Mouse (Mus musculus): ENCODE data around the gene Bub1. TPM values are rescaled to one million over a fixed set of nuclear protein-coding genes. Genes with fewer than 3 reads are reported as not detected.

Bub1 gene
- polyA plus RNA-seq, 1 experiment from 2014 or later, result 43.4 TPM

GRCm38 (mm10) chr2:127761587-127761986 lies 70.1 kb downstream of the Bub1 start:
- Histone ChIP-seq H3K9ac (no peak overlapping the region), H3K9me3 (no peaks in the 10 kb centered on the region), H3K4me3 (replicated peaks) (no peak overlapping the region), H3K4me1 (replicated peaks) (no peaks in the 10 kb centered on the region; the same call in 1 of the 2 replicates), H3K27ac (no peak overlapping the region), H3K36me3 (no peaks in the 10 kb centered on the region), H3K4me2 (replicated peaks) (no peak overlapping the region), H3K27me3 (replicated peaks) (no peaks in the 10 kb centered on the region)
- ATAC-seq, result no peak
- 93% methylated on average over 5 of the region's 5 CpGs for WGBS

DNA sequence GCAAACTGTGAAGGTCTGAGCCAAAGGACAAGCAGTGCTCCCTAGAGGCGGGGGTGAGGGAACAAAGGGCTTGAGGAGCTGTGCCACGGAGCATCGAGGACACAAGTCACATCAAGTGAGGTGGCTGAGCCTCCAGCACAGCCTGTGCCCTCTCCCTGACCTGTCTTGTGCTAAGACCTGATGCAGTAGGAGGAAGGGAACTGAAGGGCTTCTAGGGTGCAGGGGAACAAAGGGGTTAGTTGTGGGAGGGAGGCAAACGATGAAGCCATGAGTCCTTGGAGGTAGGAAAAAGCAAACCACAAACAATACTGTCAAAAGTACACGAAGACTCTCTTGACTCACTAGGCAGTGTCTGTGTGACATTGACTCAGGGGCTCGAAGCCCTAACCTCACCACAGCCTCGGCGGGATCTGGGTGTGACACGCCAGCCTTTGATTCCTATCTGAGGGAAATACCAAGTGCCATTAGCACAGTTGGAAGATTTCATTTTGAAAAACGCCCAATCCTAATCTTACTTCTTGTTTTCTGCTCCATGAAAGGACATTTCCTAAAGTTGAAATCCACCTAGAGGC lies 71.2 kb downstream of the Bub1 start:
- H3K27ac ChIP-seq, result no peak overlapping the region
- no peaks in the 10 kb centered on the region; the same call in 1 of the 2 replicates for H3K4me1 ChIP-seq (replicated peaks)
- WGBS, result 64% methylated on average over 10 of the region's 10 CpGs
- no peak overlapping the region for H3K4me2 ChIP-seq (replicated peaks)
- H3K36me3 ChIP-seq, result 0 out of 2 replicates have a peak, but pooled peaks cover 2% of the 10 kb centered on the region
- no peak for ATAC-seq
- no peak overlapping the region for H3K9ac ChIP-seq
- no peaks in the 10 kb centered on the region for H3K9me3 ChIP-seq
- no peaks in the 10 kb centered on the region for H3K27me3 ChIP-seq (replicated peaks)
- H3K4me3 ChIP-seq (replicated peaks), result no peak overlapping the region

DNA sequence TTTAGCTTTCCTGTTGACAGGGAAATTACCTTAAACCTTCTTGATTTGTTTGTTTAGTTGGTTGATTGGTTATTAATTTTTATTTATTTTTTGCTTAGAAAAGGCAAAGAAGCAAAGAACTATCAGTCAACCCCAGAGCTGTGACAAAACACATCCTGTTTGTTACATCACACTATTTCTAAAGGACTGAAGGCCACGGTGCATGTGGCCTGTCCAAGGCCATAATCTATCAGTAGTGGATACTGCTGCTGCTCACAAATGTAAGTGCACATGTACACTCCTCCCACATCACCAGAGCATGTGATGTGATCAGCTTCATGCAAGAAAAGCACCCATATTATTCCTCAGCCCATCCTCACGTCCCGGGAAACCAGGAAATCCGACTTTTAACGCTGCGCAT lies 71.7 kb downstream of the Bub1 start:
- no peaks in the 10 kb centered on the region for H3K27me3 ChIP-seq (replicated peaks)
- H3K9ac ChIP-seq, result no peak overlapping the region
- no peak overlapping the region for H3K27ac ChIP-seq
- no peaks in the 10 kb centered on the region; the same call in 1 of the 2 replicates for H3K4me1 ChIP-seq (replicated peaks)
- H3K36me3 ChIP-seq, result 0 out of 2 replicates have a peak, but pooled peaks cover 2% of the 10 kb centered on the region
- H3K4me3 ChIP-seq (replicated peaks), result no peak overlapping the region
- H3K4me2 ChIP-seq (replicated peaks), result no peak overlapping the region
- H3K9me3 ChIP-seq, result no peaks in the 10 kb centered on the region
- 87% methylated on average over 6 of the region's 6 CpGs for WGBS
- ATAC-seq, result no peak

DNA sequence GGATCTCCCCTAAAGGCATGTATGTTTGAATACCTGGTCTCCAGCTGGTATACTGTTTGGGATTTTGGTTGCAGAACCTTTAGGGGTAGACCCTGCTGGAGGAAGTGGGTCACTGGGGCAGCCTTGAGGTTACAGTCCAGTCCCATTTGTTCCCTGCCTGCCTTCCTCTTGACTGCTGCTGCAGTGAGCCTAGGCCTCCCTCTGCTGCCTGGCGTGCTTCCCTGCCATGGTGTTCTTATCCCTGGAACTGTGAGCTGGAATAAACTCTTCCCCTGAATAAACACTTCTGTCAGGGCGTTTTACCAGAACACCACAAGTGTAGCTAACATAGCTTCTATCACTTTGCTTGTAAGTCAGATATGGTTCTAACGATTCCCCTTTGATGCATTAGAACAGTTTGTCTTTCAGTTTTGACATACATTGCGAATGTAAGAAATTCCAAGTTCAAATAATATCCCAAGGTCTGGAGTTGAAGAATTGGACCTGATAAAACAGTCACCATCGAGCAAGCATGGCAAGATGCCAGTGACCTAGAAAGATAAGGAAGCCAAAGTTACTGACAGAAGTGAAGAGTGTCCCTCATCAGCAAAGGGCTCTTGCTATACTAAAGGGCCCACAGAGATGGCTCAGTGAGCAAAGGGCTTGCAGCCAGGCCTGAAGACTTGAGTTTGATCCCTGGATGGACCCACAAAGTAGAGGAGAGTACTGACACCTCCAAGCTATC lies 72.3 kb downstream of the Bub1 start:
- Histone ChIP-seq H3K36me3 (0 out of 2 replicates have a peak, but pooled peaks cover 2% of the 10 kb centered on the region), H3K4me1 (replicated peaks) (no peaks in the 10 kb centered on the region; the same call in 1 of the 2 replicates), H3K27ac (no peak overlapping the region), H3K27me3 (replicated peaks) (no peaks in the 10 kb centered on the region), H3K9me3 (no peaks in the 10 kb centered on the region), H3K9ac (no peak overlapping the region), H3K4me3 (replicated peaks) (no peak overlapping the region), H3K4me2 (replicated peaks) (no peak overlapping the region)
- no peak for ATAC-seq
- 79% methylated on average over 5 of the region's 5 CpGs for WGBS

GRCm38 (mm10) chr2:127757171-127757570 lies 74.5 kb downstream of the Bub1 start:
- no peak for ATAC-seq
- Histone ChIP-seq H3K4me3 (replicated peaks) (no peak overlapping the region), H3K9ac (no peak overlapping the region), H3K4me1 (replicated peaks) (no peaks in the 10 kb centered on the region; the same call in 1 of the 2 replicates), H3K36me3 (0 out of 2 replicates have a peak, but pooled peaks cover 2% of the 10 kb centered on the region), H3K4me2 (replicated peaks) (no peak overlapping the region), H3K9me3 (no peaks in the 10 kb centered on the region), H3K27me3 (replicated peaks) (no peaks in the 10 kb centered on the region), H3K27ac (no peak overlapping the region)
- WGBS, result 18% methylated on average over 8 of the region's 8 CpGs

DNA sequence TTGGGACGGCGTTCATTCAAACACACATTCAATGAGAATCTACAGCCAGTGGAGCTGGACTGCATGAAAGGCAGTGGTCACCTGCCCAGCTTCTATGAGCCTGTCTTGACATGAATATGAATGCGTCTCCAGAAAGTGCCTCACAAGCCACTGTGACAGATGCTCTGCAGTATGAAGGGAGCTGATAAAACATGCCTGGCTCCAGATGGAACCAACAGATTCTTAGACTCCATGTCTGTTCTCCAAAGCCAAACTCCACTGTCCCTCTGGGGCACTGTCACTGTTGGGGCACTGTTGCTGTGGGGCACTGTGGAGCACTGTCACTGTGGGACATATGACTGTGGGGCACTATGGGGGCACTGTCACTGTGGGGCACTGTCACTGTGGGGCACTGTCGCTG lies 77.6 kb downstream of the Bub1 start:
- Histone ChIP-seq H3K9ac (no peak overlapping the region), H3K4me3 (replicated peaks) (no peak overlapping the region), H3K36me3 (0 out of 2 replicates have a peak, but pooled peaks cover 2% of the 10 kb centered on the region), H3K27me3 (replicated peaks) (no peaks in the 10 kb centered on the region), H3K9me3 (no peaks in the 10 kb centered on the region), H3K27ac (no peak overlapping the region), H3K4me1 (replicated peaks) (no peaks in the 10 kb centered on the region; the same call in 1 of the 2 replicates), H3K4me2 (replicated peaks) (no peak overlapping the region)
- ATAC-seq, result no peak
- WGBS, result 87% methylated on average over 4 of the region's 4 CpGs

DNA sequence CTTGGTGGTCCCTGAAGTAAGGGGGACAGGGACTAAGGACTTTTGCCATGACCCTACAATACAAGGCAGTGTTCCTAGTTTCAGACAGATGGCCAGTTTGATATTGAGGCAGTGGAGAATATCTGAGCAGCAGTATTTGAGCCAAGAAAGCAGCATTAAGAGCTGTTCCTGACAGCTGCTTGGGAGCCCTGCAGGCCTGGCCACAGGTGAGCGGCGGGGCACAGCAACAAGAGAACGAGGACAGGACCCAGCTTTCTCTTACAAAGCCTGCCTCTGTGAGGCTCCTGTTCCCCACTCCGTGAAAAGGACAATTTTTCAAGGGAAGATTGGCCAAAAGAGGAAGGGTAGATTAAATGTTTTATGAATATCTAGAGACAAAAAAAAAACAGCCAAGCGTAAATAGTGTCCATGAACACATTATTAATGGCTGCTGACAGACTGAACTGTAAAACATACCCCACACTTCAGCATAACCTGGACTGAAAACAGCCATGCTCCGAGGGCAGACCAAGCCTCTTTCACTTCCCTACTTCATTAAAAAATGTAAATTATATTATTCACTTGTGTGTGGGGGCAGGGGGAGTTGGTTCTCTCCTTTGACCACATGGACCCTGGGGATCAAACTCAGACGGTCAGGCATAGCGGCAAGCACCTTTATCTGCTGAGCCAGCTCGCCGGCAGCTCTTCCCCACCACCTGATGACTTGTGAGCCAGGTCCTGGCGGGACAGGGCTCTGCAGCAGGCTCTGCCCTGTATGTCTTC lies 79.6 kb downstream of the Bub1 start:
- no peak for ATAC-seq
- WGBS, result 69% methylated on average over 11 of the region's 11 CpGs
- Histone ChIP-seq H3K27ac (no peak overlapping the region), H3K36me3 (0 out of 2 replicates have a peak, but pooled peaks cover 2% of the 10 kb centered on the region), H3K4me1 (replicated peaks) (no peaks in the 10 kb centered on the region; the same call in 1 of the 2 replicates), H3K4me3 (replicated peaks) (no peak overlapping the region), H3K27me3 (replicated peaks) (no peaks in the 10 kb centered on the region), H3K9ac (no peak overlapping the region), H3K9me3 (no peaks in the 10 kb centered on the region), H3K4me2 (replicated peaks) (no peak overlapping the region)

Other genes with a start within 250 kb of the Bub1 start
- gene Zfp661, start 244.8 kb downstream of the Bub1 start, polyA plus RNA-seq (2015; fragmentation: Nextera tagmentation; extraction: Ambion mirVana), result 3.5 and 3.6 TPM in 2 replicates
- 155 and 165 TPM in 2 replicates for gene Mrps5, start 244.6 kb downstream of the Bub1 start, polyA plus RNA-seq (2015; fragmentation: Nextera tagmentation; extraction: Ambion mirVana)
- 0.93 and 1.5 TPM in 2 replicates for gene Mal, start 175.2 kb downstream of the Bub1 start, polyA plus RNA-seq (2015; fragmentation: Nextera tagmentation; extraction: Ambion mirVana)
- 21.4 and 25.4 TPM in 2 replicates for gene Mall, start 101.9 kb downstream of the Bub1 start, polyA plus RNA-seq (2015; fragmentation: Nextera tagmentation; extraction: Ambion mirVana)
- gene Nphp1, start 43.0 kb downstream of the Bub1 start, polyA plus RNA-seq (2015; fragmentation: Nextera tagmentation; extraction: Ambion mirVana), result 17.1 and 19.0 TPM in 2 replicates
- 40.2 and 43.8 TPM in 2 replicates for gene Mtln, start 39.4 kb downstream of the Bub1 start, polyA plus RNA-seq (2015; fragmentation: Nextera tagmentation; extraction: Ambion mirVana)
- gene Acoxl, start 7.0 kb upstream of the Bub1 start, polyA plus RNA-seq (2015; fragmentation: Nextera tagmentation; extraction: Ambion mirVana), result 0.09 and 0.20 TPM in 2 replicates